ENCODE assay signal across 30 mouse cellular contexts in the genomic region with DNA sequence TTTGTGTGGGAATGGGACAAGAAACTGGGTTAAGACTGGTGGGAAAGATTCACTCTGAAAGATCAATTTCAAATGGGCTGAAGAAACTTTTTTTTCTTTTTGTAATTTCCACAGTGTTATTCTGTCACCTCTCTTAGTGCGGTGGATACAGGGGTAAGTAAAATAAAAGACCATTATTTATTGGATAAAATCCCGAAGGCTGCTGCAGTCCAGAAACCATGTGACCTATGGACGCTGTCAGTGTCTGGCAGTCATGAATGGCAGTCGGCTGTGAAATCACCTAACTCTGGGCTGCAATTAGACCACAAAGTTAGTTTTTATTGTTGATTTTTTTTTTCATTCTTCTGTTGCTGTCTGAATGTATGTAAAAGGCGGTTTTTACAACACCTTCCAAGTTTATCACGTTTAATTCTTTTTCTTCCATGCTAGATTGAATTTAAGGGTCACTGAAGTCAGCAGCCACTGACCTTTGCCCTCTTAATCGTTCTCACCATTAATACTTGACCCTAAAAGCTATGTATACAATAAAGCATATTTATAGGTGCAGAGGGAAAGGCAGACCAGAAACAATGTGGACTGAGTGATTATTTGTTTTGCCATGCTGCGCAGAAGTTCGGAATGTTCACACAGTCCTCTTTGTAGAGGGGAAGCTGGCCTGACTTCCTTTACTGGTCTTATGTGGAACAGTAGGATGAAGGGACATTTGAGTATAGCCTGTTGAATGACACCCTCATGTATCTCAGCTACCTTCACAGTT.
DNase-seq lines count a peak whose midpoint lies in the region; ATAC-seq lines count a peak whose summit lies in the region.
"Had no signal": no experiment of that assay in that cellular context is flagged by ENCODE, and none has a peak within 500 bp of the region (broad histone marks: within the 10 kb centered on the region; RNA-seq: fewer than 3 reads in every experiment).

No protein-coding gene starts in this region.

- 27% methylated on average over 9 of the region's 9 CpGs for WGBS in embryonic facial prominence, embryonic 11.5 days
- 27% methylated on average over 9 of the region's 9 CpGs for WGBS in embryonic facial prominence, embryonic 10.5 days
- WGBS in midbrain, embryonic 12.5 days: 16% methylated on average over 9 of the region's 9 CpGs
- WGBS in midbrain, embryonic 16.5 days: 18% methylated on average over 9 of the region's 9 CpGs

- no peak overlapping the region for H3K9ac ChIP-seq in embryonic facial prominence, embryonic 11.5 days (replicated peaks; ENCODE audit: low read length)
- no peak overlapping the region for H3K9ac ChIP-seq in midbrain, embryonic 12.5 days (replicated peaks)
- H3K9ac ChIP-seq in midbrain, embryonic 16.5 days (ENCODE audit: low read depth, low read length): no peak overlapping the region
- H3K9ac ChIP-seq: embryonic facial prominence, embryonic 15.5 days; forebrain, embryonic 13.5 days; heart, embryonic 15.5 days; liver, embryonic 14.5 days; lung, embryonic 14.5 days; neural tube, embryonic 15.5 days had no signal

- no peaks in the 10 kb centered on the region for H3K27me3 ChIP-seq in embryonic facial prominence, embryonic 11.5 days (ENCODE audit: control insufficient read depth, insufficient read depth, low read length)
- no peaks in the 10 kb centered on the region for H3K27me3 ChIP-seq in embryonic facial prominence, embryonic 10.5 days (replicated peaks; ENCODE audit: low read depth, poor library complexity, severe bottlenecking)
- H3K27me3 ChIP-seq in midbrain, embryonic 12.5 days: no peaks in the 10 kb centered on the region
- no peaks in the 10 kb centered on the region for H3K27me3 ChIP-seq in midbrain, embryonic 16.5 days (ENCODE audit: control insufficient read depth, insufficient read depth, low read depth, low read length)
- H3K27me3 ChIP-seq: embryonic facial prominence, embryonic 15.5 days; forebrain, embryonic 13.5 days; heart, embryonic 15.5 days; neural tube, embryonic 15.5 days had no signal

- H3K4me1 ChIP-seq in embryonic facial prominence, embryonic 11.5 days (ENCODE audit: control insufficient read depth, insufficient read depth, low read length): no peaks in the 10 kb centered on the region
- H3K4me1 ChIP-seq in embryonic facial prominence, embryonic 10.5 days: peaks cover 13% of the 10 kb centered on the region
- H3K4me1 ChIP-seq in midbrain, embryonic 12.5 days: peaks cover 9% of the 10 kb centered on the region
- H3K4me1 ChIP-seq in midbrain, embryonic 16.5 days (ENCODE audit: control insufficient read depth, insufficient read depth, low read length): no peaks in the 10 kb centered on the region
- H3K4me1 ChIP-seq: embryonic facial prominence, embryonic 15.5 days; heart, embryonic 10.5 days; heart, embryonic 15.5 days; neural tube, embryonic 15.5 days had no signal

- no peak overlapping the region for H3K4me3 ChIP-seq in embryonic facial prominence, embryonic 11.5 days (ENCODE audit: low read depth, low read length)
- no peak overlapping the region for H3K4me3 ChIP-seq in embryonic facial prominence, embryonic 10.5 days
- H3K4me3 ChIP-seq in midbrain, embryonic 12.5 days: no peak overlapping the region
- no peak overlapping the region for H3K4me3 ChIP-seq in midbrain, embryonic 16.5 days (ENCODE audit: low read depth, low read length)
- H3K4me3 ChIP-seq: embryonic facial prominence, embryonic 15.5 days; forebrain, embryonic 13.5 days; heart, embryonic 10.5 days; heart, embryonic 15.5 days; neural tube, embryonic 15.5 days had no signal

- no peak overlapping the region for H3K27ac ChIP-seq in embryonic facial prominence, embryonic 11.5 days (replicated peaks; ENCODE audit: low read depth, low read length)
- no peak overlapping the region for H3K27ac ChIP-seq in embryonic facial prominence, embryonic 10.5 days (replicated peaks)
- H3K27ac ChIP-seq in midbrain, embryonic 12.5 days (replicated peaks): no peak overlapping the region
- H3K27ac ChIP-seq in midbrain, embryonic 16.5 days (ENCODE audit: low read length): no peak overlapping the region
- H3K27ac ChIP-seq: embryonic facial prominence, embryonic 15.5 days; forebrain, embryonic 13.5 days; heart, embryonic 10.5 days; heart, embryonic 15.5 days; hindbrain, postnatal 0 days; liver, embryonic 14.5 days; neural tube, embryonic 15.5 days had no signal

- no peaks in the 10 kb centered on the region for H3K9me3 ChIP-seq in embryonic facial prominence, embryonic 11.5 days (replicated peaks; ENCODE audit: control insufficient read depth, low read length)
- H3K9me3 ChIP-seq in embryonic facial prominence, embryonic 10.5 days: no peaks in the 10 kb centered on the region
- no peaks in the 10 kb centered on the region for H3K9me3 ChIP-seq in midbrain, embryonic 12.5 days
- no peaks in the 10 kb centered on the region for H3K9me3 ChIP-seq in midbrain, embryonic 16.5 days (replicated peaks; ENCODE audit: control insufficient read depth, low read length, poor library complexity, severe bottlenecking)
- H3K9me3 ChIP-seq: embryonic facial prominence, embryonic 15.5 days; forebrain, embryonic 13.5 days; heart, embryonic 10.5 days; heart, embryonic 15.5 days; neural tube, embryonic 15.5 days had no signal

- DNase-seq in embryonic facial prominence, embryonic 11.5 days (ENCODE audit: low spot score): no peak
- DNase-seq in embryonic facial prominence, embryonic 10.5 days (ENCODE audit: low spot score): no peak
- peak; percentile 61 for DNase-seq in hindlimb bud, embryonic 11.5 days (ENCODE audit: extremely low spot score, low read depth, low spot score)
- DNase-seq in yolk sac, embryonic 10.5 days (ENCODE audit: low spot score): peak; percentile 10
- DNase-seq: adrenal gland, adult 8-10 months; cerebellum, adult 2 months; cerebellum, postnatal 14 days; gastrocnemius, postnatal 25 days; heart, adult 11 months; kidney, adult 9 months; kidney, postnatal 36 days; liver; lung, embryonic 14.5 days; lung, postnatal 14 days; right cerebral cortex, adult 18-20 months; right cerebral cortex, postnatal 4 days; thymus, adult 2 months; thymus, postnatal 36 days had no signal

- 0 out of 2 replicates have a peak, but pooled peaks have one; percentile 56 for ATAC-seq in embryonic facial prominence, embryonic 11.5 days (replicated peaks; ENCODE audit: insufficient number of reproducible peaks, low FRiP score, low TSS enrichment, low read depth)
- ATAC-seq in midbrain, embryonic 12.5 days (ENCODE audit: low FRiP score, low read depth): peak; percentile 83; the same call in 1 of the 2 replicates
- ATAC-seq in midbrain, embryonic 16.5 days: no peak
- no peak for ATAC-seq in megakaryocyte progenitor cell, adult 5-6 weeks (replicated peaks; ENCODE audit: poor library complexity)
- ATAC-seq: forebrain, embryonic 13.5 days; hindbrain, postnatal 0 days; intestine, embryonic 16.5 days had no signal

- H3K4me2 ChIP-seq in embryonic facial prominence, embryonic 11.5 days (ENCODE audit: low read depth, low read length): no peak overlapping the region
- no peak overlapping the region for H3K4me2 ChIP-seq in midbrain, embryonic 12.5 days (replicated peaks)
- no peak overlapping the region for H3K4me2 ChIP-seq in midbrain, embryonic 16.5 days (ENCODE audit: low read length)
- H3K4me2 ChIP-seq: embryonic facial prominence, embryonic 15.5 days; forebrain, embryonic 13.5 days; heart, embryonic 15.5 days; lung, embryonic 14.5 days; neural tube, embryonic 15.5 days had no signal

- no peaks in the 10 kb centered on the region for H3K36me3 ChIP-seq in embryonic facial prominence, embryonic 11.5 days (replicated peaks; ENCODE audit: control insufficient read depth, insufficient read depth, low read depth, low read length)
- no peaks in the 10 kb centered on the region for H3K36me3 ChIP-seq in embryonic facial prominence, embryonic 10.5 days (replicated peaks)
- no peaks in the 10 kb centered on the region for H3K36me3 ChIP-seq in midbrain, embryonic 12.5 days
- no peaks in the 10 kb centered on the region for H3K36me3 ChIP-seq in midbrain, embryonic 16.5 days (ENCODE audit: control insufficient read depth, insufficient read depth, low read length)
- H3K36me3 ChIP-seq: embryonic facial prominence, embryonic 15.5 days; G1E; heart, embryonic 10.5 days; heart, embryonic 15.5 days; neural tube, embryonic 15.5 days had no signal

Comparison
In these comparisons a context has a peak if more than half of its experiments do, and no peak if none do; other contexts are left out.
1. ATAC-seq: peak in embryonic facial prominence, embryonic 11.5 days (single experiment) and midbrain, embryonic 12.5 days (single experiment); none in midbrain, embryonic 16.5 days (single experiment) and megakaryocyte progenitor cell, adult 5-6 weeks (single experiment).
2. DNase-seq: peak in hindlimb bud, embryonic 11.5 days (single experiment) and yolk sac, embryonic 10.5 days (single experiment); none in embryonic facial prominence, embryonic 11.5 days (single experiment) and embryonic facial prominence, embryonic 10.5 days (single experiment).